Mouse (Mus musculus) intestine, embryonic 16.5 days (tissue): Measurements from ENCODE around the gene A530032D15Rik. TPM values are rescaled to one million over a fixed set of nuclear protein-coding genes. Genes with fewer than 3 reads are reported as not detected.
"Not testable (repeated sequence)": the region's sequence is repeated elsewhere in the genome, so short reads cannot be mapped to it uniquely, and the experiment has no call there.

Experiments
- ATAC-seq: fragments of 200-750 bp; cut with Nextera tagmentation; 2 replicates; pipeline ENCODE4 v1.8.0; 2017; ENCODE audit warnings: moderate TSS enrichment, moderate library complexity
- H3K27ac ChIP-seq: fragments of 300-500 bp; sonication (generic); 2 replicates; pipeline ENCODE4 v1.5.1; 2014; ENCODE audit warnings: mild to moderate bottlenecking, low read length
- H3K27me3 ChIP-seq: fragments of 300-500 bp; sonication (generic); replicated peaks from 2 replicates; pipeline ENCODE4 v1.6.1; 2014; ENCODE audit warnings: low read length, control low read depth, mixed read lengths; ENCODE audit not compliant: control insufficient read depth, insufficient read depth
- H3K36me3 ChIP-seq: fragments of 300-500 bp; sonication (generic); 2 replicates; pipeline ENCODE4 v1.6.1; 2014; ENCODE audit warnings: low read length, control low read depth; ENCODE audit not compliant: control insufficient read depth, insufficient read depth
- H3K4me1 ChIP-seq: fragments of 300-500 bp; sonication (generic); 2 replicates; pipeline ENCODE4 v1.6.1; 2014; ENCODE audit warnings: low read length, control low read depth, mixed read lengths; ENCODE audit not compliant: control insufficient read depth, insufficient read depth
- H3K4me2 ChIP-seq: fragments of 300-500 bp; sonication (generic); 2 replicates; pipeline ENCODE4 v1.6.1; 2014; ENCODE audit warnings: low read depth, low read length, control low read depth
- H3K4me3 ChIP-seq: fragments of 300-500 bp; sonication (generic); 2 replicates; pipeline ENCODE4 v1.5.1; 2014; ENCODE audit warnings: mild to moderate bottlenecking, low read length
- H3K9ac ChIP-seq: fragments of 300-500 bp; sonication (generic); 2 replicates; pipeline ENCODE4 v1.6.1; 2014; ENCODE audit warnings: low read depth, low read length
- H3K9me3 ChIP-seq: fragments of 300-500 bp; sonication (generic); 2 replicates; pipeline ENCODE4 v1.6.1; 2016; ENCODE audit warnings: low read length, control low read depth; ENCODE audit not compliant: control insufficient read depth
- WGBS: fragments of 180-500 bp; shearing (Covaris S2); extraction: QIAGEN DNeasy Blood & Tissue Kit; methylation state at CpG from one replicate; pipeline ENCODE4 v1.1.7; 2014; 5-methylcytosine and 5-hydroxymethylcytosine counted together
- polyA plus RNA-seq: library from polyadenylated mRNA; unstranded; fragments of >200 nt; fragmentation: Nextera tagmentation; extraction: Ambion mirVana; gene quantifications from 2 replicates; pipeline ENCODE4 v1.2.1, GENCODE M21; 2015

Gene A530032D15Rik
- polyA plus RNA-seq, 1 experiment from 2014 or later = not detected

DNA sequence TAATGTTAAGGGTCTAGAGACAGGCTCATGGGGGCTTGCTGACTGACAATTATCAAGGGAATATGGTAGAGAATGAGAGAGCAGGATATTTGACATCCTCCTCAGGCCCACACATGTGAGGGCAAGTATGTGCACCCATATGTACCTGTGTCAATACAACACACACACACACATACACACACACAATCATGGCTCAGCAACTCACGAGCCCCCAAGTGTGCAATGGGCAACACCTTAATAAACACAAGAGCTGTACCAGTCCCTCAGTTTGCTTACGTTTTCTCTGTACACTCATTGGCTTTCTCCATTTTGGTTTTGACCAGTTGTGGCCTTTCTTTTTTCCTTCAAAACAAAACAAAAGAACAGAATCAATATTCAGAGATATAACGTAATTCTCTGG lies 24.9 kb downstream of the A530032D15Rik start:
- not testable (repeated sequence) for H3K4me2 ChIP-seq, ATAC-seq, H3K27me3 ChIP-seq, H3K4me3 ChIP-seq, H3K9ac ChIP-seq, H3K27ac ChIP-seq, H3K36me3 ChIP-seq, H3K9me3 ChIP-seq, H3K4me1 ChIP-seq
- 54% methylated on average over 3 of the region's 3 CpGs for WGBS

DNA sequence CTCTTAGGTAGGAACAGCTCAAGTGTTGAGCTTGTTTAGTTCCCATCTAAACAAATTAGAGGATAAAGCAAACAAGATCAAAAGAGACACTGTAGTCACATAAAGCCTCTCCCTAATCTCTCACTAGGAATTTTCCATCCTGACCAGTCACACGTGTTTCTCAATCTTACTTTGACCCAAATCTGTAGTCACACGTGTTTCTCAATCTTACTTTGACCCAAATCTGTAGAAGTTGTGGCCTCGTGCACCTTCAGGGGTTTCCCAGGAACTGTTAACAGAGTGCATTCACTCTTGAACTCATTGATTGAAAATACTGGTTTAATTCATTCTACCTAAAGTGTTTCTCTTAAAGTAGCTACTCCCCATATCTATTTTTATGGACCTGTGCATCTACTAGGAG lies 36.6 kb downstream of the A530032D15Rik start:
- H3K9ac ChIP-seq, H3K4me2 ChIP-seq, ATAC-seq, H3K4me1 ChIP-seq, H3K27me3 ChIP-seq, H3K9me3 ChIP-seq, H3K27ac ChIP-seq, H3K36me3 ChIP-seq, H3K4me3 ChIP-seq: not testable (repeated sequence)
- 65% methylated on average over 3 of the region's 3 CpGs for WGBS

DNA sequence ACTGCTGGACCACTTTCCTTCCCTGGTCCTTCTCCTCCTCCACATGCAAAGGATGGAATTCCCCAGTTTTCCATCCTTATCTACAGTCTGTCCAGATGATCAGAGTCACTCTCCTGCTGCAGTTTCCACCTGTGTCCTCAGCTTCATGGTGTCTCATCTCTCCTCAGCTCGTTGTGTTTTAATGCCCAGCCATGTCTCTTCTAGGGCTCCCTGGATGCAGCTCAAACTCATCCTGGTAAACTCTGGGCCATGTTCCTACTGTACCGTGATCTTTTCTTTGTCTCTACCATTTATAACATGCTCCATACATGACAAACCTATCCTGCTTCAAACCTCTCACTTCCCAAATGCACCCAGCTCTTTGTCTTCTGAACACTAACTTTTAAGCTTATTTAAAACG lies 38.0 kb downstream of the A530032D15Rik start:
- not testable (repeated sequence) for H3K36me3 ChIP-seq, H3K9ac ChIP-seq, H3K4me3 ChIP-seq, H3K9me3 ChIP-seq, H3K4me1 ChIP-seq, H3K27ac ChIP-seq, H3K27me3 ChIP-seq, H3K4me2 ChIP-seq, ATAC-seq
- WGBS = 69% methylated on average over 3 of the region's 3 CpGs

DNA sequence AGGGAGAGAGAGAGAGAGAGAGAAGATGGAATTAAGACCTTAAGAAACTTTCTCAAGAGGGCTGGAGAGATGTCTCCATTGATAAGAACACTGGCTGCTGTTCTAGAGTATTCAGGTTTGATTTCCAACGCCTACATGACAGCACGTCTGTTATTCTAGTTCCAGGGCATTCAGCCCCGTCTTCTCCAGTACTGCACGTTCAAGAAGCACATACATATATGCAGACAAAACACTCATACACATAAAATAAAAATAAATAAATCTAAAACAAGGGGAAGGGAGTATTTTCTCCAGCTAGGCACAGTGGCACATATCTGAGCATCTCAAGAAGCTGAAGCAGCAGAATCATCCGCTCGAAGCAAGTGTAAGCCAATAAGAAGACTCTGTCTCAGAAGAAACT lies 73.9 kb downstream of the A530032D15Rik start:
- H3K9ac ChIP-seq, H3K9me3 ChIP-seq, H3K4me2 ChIP-seq, H3K27me3 ChIP-seq, H3K27ac ChIP-seq, ATAC-seq, H3K4me3 ChIP-seq, H3K4me1 ChIP-seq, H3K36me3 ChIP-seq: not testable (repeated sequence)
- 81% methylated on average over 4 of the region's 6 CpGs for WGBS

DNA sequence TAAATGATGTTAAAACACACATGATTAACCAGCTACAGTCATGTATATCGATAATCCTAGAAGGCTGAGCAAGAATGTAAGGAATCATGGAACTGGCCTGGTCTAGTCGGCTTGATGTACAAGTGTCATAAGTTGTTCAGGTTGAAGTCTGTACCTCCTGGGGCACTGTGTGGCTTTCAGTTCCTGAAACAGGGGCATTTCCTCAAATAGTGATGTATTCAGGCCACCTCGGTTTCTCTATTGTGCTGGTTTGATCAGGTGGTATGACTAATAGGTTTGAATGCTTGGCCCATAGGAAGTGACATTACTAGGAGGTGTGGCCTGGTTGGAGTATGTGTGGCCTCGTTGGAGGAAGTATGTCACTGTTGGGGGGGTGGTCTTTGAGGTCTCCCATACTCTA lies 75.3 kb downstream of the A530032D15Rik start:
- not testable (repeated sequence) for H3K4me3 ChIP-seq, H3K9me3 ChIP-seq, H3K27ac ChIP-seq, H3K4me1 ChIP-seq, ATAC-seq, H3K36me3 ChIP-seq, H3K27me3 ChIP-seq, H3K9ac ChIP-seq, H3K4me2 ChIP-seq
- WGBS = 87% methylated on average over 3 of the region's 4 CpGs

DNA sequence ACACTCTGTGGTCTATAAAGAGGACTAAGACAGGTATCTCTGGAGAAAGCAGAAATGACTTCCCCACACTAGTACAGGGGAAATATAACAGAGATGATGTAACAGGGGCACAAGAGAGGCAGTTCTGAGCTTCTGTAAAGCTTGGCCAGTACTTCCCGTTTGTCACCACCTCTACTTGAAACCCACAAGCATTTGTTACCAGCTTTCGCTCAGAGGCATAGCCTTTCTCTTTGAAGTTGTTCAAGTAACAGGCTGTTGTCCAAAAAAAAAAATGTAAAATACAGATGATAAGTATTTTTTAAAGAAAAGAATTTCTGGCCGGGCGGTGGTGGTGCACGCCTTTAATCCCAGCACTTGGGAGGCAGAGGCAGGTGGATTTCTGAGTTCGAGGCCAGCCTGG lies 76.0 kb downstream of the A530032D15Rik start:
- H3K4me2 ChIP-seq, H3K9ac ChIP-seq, H3K27me3 ChIP-seq, ATAC-seq, H3K36me3 ChIP-seq, H3K9me3 ChIP-seq, H3K4me3 ChIP-seq, H3K27ac ChIP-seq, H3K4me1 ChIP-seq: not testable (repeated sequence)
- WGBS = 93% methylated on average over 5 of the region's 6 CpGs

Other genes starting within 250 kb of the A530032D15Rik start
- 0.12 and 0.27 TPM in 2 replicates for gene Slc16a14, start 174.7 kb downstream of the A530032D15Rik start, polyA plus RNA-seq
- gene Gm10553, start 9.7 kb downstream of the A530032D15Rik start, polyA plus RNA-seq = not detected in 2 replicates
- 0.33 and 0.58 TPM in 2 replicates for gene C130026I21Rik, start 160.7 kb upstream of the A530032D15Rik start, polyA plus RNA-seq